Mouse (Mus musculus) kidney, postnatal 25 days (tissue): Measurements from ENCODE around the gene Rbl2.

Experiments
- DNase-seq, 2 experiments: peaks; one replicate each; pipeline ENCODE4 v3.0.0; 2021; ENCODE audit warnings: mixed read lengths in 2 of 2

Gene Rbl2

GRCm38 (mm10) chr8:91106271-91106670 lies 36.4 kb downstream of the Rbl2 start:
- no peak for DNase-seq

- no peak for DNase-seq
These were observed 42.1 kb downstream of the Rbl2 start for GRCm38 (mm10) chr8:91111868-91112477.

GRCm38 (mm10) chr8:91114428-91114827 lies 44.6 kb downstream of the Rbl2 start:
- DNase-seq = no peak

GRCm38 (mm10) chr8:91114910-91115309 lies 45.1 kb downstream of the Rbl2 start:
- peak in 1 of 2 experiments; percentile 62 for DNase-seq

GRCm38 (mm10) chr8:91117537-91117936 lies 47.7 kb downstream of the Rbl2 start:
- peak; percentile 41 to 50 for DNase-seq

GRCm38 (mm10) chr8:91118131-91118530 lies 48.3 kb downstream of the Rbl2 start:
- DNase-seq = peak; percentile 36 to 40

- peak; percentile 56 to 79 for DNase-seq
These were observed 54.5 kb downstream of the Rbl2 start for GRCm38 (mm10) chr8:91124315-91124714.

GRCm38 (mm10) chr8:91126786-91127185 lies 56.9 kb downstream of the Rbl2 start:
- no peak for DNase-seq

GRCm38 (mm10) chr8:91132731-91133130 lies 62.9 kb downstream of the Rbl2 start:
- no peak for DNase-seq

- no peak for DNase-seq
These were observed 63.7 kb downstream of the Rbl2 start for GRCm38 (mm10) chr8:91133441-91134069.

- peak; percentile 100 for DNase-seq
These were observed 64.2 kb downstream of the Rbl2 start for GRCm38 (mm10) chr8:91134070-91134475.

GRCm38 (mm10) chr8:91134659-91135058 lies 64.8 kb downstream of the Rbl2 start:
- peak in 1 of 2 experiments; percentile 21 for DNase-seq

GRCm38 (mm10) chr8:91135308-91136181 lies 65.7 kb downstream of the Rbl2 start:
- DNase-seq = peak; percentile 70 to 86

GRCm38 (mm10) chr8:91140828-91141227 lies 71.0 kb downstream of the Rbl2 start:
- peak; percentile 73 to 84 for DNase-seq

- peak; percentile 61 to 73 for DNase-seq
These were observed 77.9 kb downstream of the Rbl2 start for GRCm38 (mm10) chr8:91147715-91148114.

- DNase-seq = peak; percentile 52 to 72
These were observed 78.9 kb downstream of the Rbl2 start for GRCm38 (mm10) chr8:91148643-91149178.

GRCm38 (mm10) chr8:91149298-91149697 lies 79.4 kb downstream of the Rbl2 start:
- no peak for DNase-seq

- DNase-seq = no peak
These were observed 81.7 kb downstream of the Rbl2 start for GRCm38 (mm10) chr8:91151531-91151930.

GRCm38 (mm10) chr8:91153831-91154230 lies 84.0 kb downstream of the Rbl2 start:
- DNase-seq = no peak

GRCm38 (mm10) chr8:91154564-91154963 lies 84.7 kb downstream of the Rbl2 start:
- peak; percentile 80 to 83 for DNase-seq

- DNase-seq = no peak
These were observed 88.8 kb downstream of the Rbl2 start for GRCm38 (mm10) chr8:91158617-91159016.

- no peak for DNase-seq
These were observed 90.3 kb downstream of the Rbl2 start for GRCm38 (mm10) chr8:91159959-91160800.
